Mouse (Mus musculus) embryonic stem cell, embryonic (primary cell): ENCODE data around the gene Mok.

Experiments
- CTCF ChIA-PET, 4 experiments: fragments of 300-600 bp in 2 of 4; fragments of 350-600 bp in 2 of 4; sonication (Branson Sonifier 250); formaldehyde crosslinking; loops; one replicate each; lab custom pipeline; 2022; ENCODE audit warnings: inconsistent platforms in 2 of 4; lab: Charles Lee
- POLR2A ChIA-PET, 4 experiments: fragments of 300-600 bp in 2 of 4; fragments of 350-600 bp in 2 of 4; sonication (Branson Sonifier 250); formaldehyde crosslinking; loops; one replicate each; lab custom pipeline; 2022; ENCODE audit warnings: antibody characterized with exemption in 4 of 4, inconsistent platforms in 1 of 4; lab: Charles Lee

Gene Mok

GRCm38 (mm10) chr12:110771961-110772360 lies 68.8 kb downstream of the Mok start:
- POLR2A ChIA-PET: interaction anchor here in 1 of 4 experiments (1.4 to 2.5 kb wide), 3 partner anchors 20 to 73 kb away, joined by 3 to 8 read pairs (median 4); no protein-coding TSS in a partner anchor
- CTCF ChIA-PET: no interaction called here

- ChIA-PET CTCF (interaction anchor here in 2 of 4 experiments (0.6 to 0.9 kb wide), 2 partner anchors 14 to 145 kb away, joined by 3 to 4 read pairs; no protein-coding TSS in a partner anchor), POLR2A (interaction anchor here in 3 of 4 experiments (0.6 to 2.5 kb wide), 15 partner anchors 12 to 776 kb away, joined by 3 to 8 read pairs (median 4); partner anchors contain the start of gene Hsp90aa1 (in 1 of the 3))
Observed at GRCm38 (mm10) chr12:110770479-110771247, 70.1 kb downstream of the Mok start.

- ChIA-PET CTCF (no interaction called here), POLR2A (interaction anchor here in 2 of 4 experiments (0.6 to 2.3 kb wide), 9 partner anchors 11 to 99 kb away, joined by 3 to 7 read pairs (median 4); partner anchors contain the start of gene Hsp90aa1 (in 1 of the 2))
Observed at GRCm38 (mm10) chr12:110769660-110770297, 71.0 kb downstream of the Mok start.

GRCm38 (mm10) chr12:110768562-110768961 lies 72.2 kb downstream of the Mok start:
- POLR2A ChIA-PET: interaction anchor here in 1 of 4 experiments (1.3 to 1.6 kb wide), 2 partner anchors 14 to 68 kb away, joined by 4 read pairs; no protein-coding TSS in a partner anchor
- CTCF ChIA-PET: no interaction called here

- ChIA-PET POLR2A (interaction anchor here in 2 of 4 experiments (0.6 to 1.2 kb wide), 2 partner anchors 61 to 96 kb away, joined by 3 read pairs; no protein-coding TSS in a partner anchor), CTCF (interaction anchor here in 1 of 4 experiments (0.6 kb wide), 1 partner anchor 579 kb away, joined by 3 read pairs; no protein-coding TSS in a partner anchor)
Observed at GRCm38 (mm10) chr12:110764531-110764930, 76.2 kb downstream of the Mok start.

- CTCF ChIA-PET: no interaction called here
Observed at GRCm38 (mm10) chr12:110762321-110762720, 78.4 kb downstream of the Mok start.

GRCm38 (mm10) chr12:110758932-110759331 lies 81.8 kb downstream of the Mok start:
- CTCF ChIA-PET: no interaction called here
- POLR2A ChIA-PET: interaction anchor here in 2 of 4 experiments (1.2 to 2.8 kb wide), 5 partner anchors 12 to 78 kb away, joined by 5 to 11 read pairs (median 6); partner anchors contain the start of gene Wdr20 (in 1 of the 2)

More at GRCm38 (mm10) chr12:110762321-110762720, 78.4 kb downstream of the Mok start:
- POLR2A ChIA-PET: interaction anchor here in 1 of 4 experiments (1.4 kb wide), 1 partner anchor 35 kb away, joined by 6 read pairs; no protein-coding TSS in a partner anchor
